Mouse (Mus musculus): Measurements from ENCODE around the gene Slc25a18.

DNA sequence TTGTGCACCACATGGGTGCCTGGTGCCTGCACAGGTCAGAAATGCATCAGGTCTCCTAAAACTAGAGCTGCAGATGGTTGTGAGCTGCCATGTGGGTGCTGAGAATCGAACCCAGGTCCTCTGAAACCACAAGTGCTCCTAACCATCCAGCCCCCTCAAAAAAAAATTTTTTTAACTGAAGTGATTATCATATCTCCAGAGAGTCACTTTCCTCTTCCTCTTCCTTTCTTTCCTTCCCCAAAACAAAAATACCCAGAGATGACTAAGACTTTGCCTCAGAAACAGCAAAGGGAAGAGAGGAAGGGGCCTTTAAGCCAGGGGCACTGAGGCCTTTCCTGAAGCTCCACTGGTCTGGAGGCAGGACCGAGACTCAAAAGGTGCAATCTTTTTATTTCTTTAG lies 9.6 kb downstream of the Slc25a18 start:
- no peak for TF ChIP-seq CTCF (IDR thresholded peaks at IDR 0.05; ENCODE audit: control insufficient read depth, insufficient read depth, insufficient read length)
- TF ChIP-seq CEBPB (IDR thresholded peaks at IDR 0.05; ENCODE audit: low read depth), result no peak
- TF ChIP-seq MAX (IDR thresholded peaks at IDR 0.05), result no peak
- no peak for TF ChIP-seq MYOG (IDR thresholded peaks at IDR 0.05; ENCODE audit: control insufficient read depth, extremely low read depth, insufficient read length)
- TF ChIP-seq USF1 (IDR thresholded peaks at IDR 0.05; ENCODE audit: low read depth), result no peak
- no peak for TF ChIP-seq MYOD1 (IDR thresholded peaks at IDR 0.05; ENCODE audit: control insufficient read depth, insufficient read length, low read depth)
- TF ChIP-seq FOSL1 (IDR thresholded peaks at IDR 0.05; ENCODE audit: insufficient read depth, low read length, poor library complexity, severe bottlenecking), result no peak

All from C2C12 (cell line).